Mouse (Mus musculus) lung, embryonic 16.5 days (tissue): ENCODE results near the gene Pdlim5. TPM values are rescaled to one million over a fixed set of nuclear protein-coding genes. Genes with fewer than 3 reads are reported as not detected.
A peak's percentile ranks its signal among the peaks of the same experiment; 100 is the strongest.

ENCODE experiments used
- ATAC-seq: fragments of 200-750 bp; cut with Nextera tagmentation; 2 replicates; pipeline ENCODE4 v1.8.0; 2017; ENCODE audit warnings: low read depth, mild to moderate bottlenecking, moderate library complexity
- H3K27ac ChIP-seq: fragments of 300-500 bp; sonication (generic); 2 replicates; pipeline ENCODE4 v1.5.1; 2014; ENCODE audit warnings: mild to moderate bottlenecking, control low read depth, low read length
- H3K27me3 ChIP-seq: fragments of 300-500 bp; sonication (generic); 2 replicates; pipeline ENCODE4 v1.6.1; 2014; ENCODE audit warnings: low read depth, low read length, mixed read lengths; ENCODE audit not compliant: control insufficient read depth, insufficient read depth
- H3K36me3 ChIP-seq: fragments of 300-500 bp; sonication (generic); 2 replicates; pipeline ENCODE4 v1.6.1; 2014; ENCODE audit warnings: low read length; ENCODE audit not compliant: control insufficient read depth, insufficient read depth
- H3K4me1 ChIP-seq: fragments of 300-500 bp; sonication (generic); replicated peaks from 2 replicates; pipeline ENCODE4 v1.6.1; 2014; ENCODE audit warnings: low read length, mixed read lengths; ENCODE audit not compliant: control insufficient read depth, insufficient read depth
- H3K4me2 ChIP-seq: fragments of 300-500 bp; sonication (generic); 2 replicates; pipeline ENCODE4 v1.6.1; 2014; ENCODE audit warnings: low read depth, low read length, control low read depth
- H3K4me3 ChIP-seq: fragments of 300-500 bp; sonication (generic); 2 replicates; pipeline ENCODE4 v1.5.1; 2014; ENCODE audit warnings: mild to moderate bottlenecking, low read length, control low read depth
- H3K9ac ChIP-seq: fragments of 300-500 bp; sonication (generic); 2 replicates; pipeline ENCODE4 v1.6.1; 2014; ENCODE audit warnings: low read length, control low read depth
- H3K9me3 ChIP-seq: fragments of 300-500 bp; sonication (generic); 2 replicates; pipeline ENCODE4 v1.6.1; 2016; ENCODE audit warnings: low read length; ENCODE audit not compliant: control insufficient read depth
- WGBS: fragments of 180-500 bp; shearing (Covaris S2); extraction: QIAGEN DNeasy Blood & Tissue Kit; methylation state at CpG from one replicate; pipeline ENCODE4 v1.1.7; 2014; 5-methylcytosine and 5-hydroxymethylcytosine counted together
- polyA plus RNA-seq: library from polyadenylated mRNA; unstranded; fragments of >200 nt; fragmentation: Nextera tagmentation; extraction: Ambion mirVana; gene quantifications from 2 replicates; pipeline ENCODE4 v1.2.1, GENCODE M21; 2015

The Pdlim5 gene
- polyA plus RNA-seq, 1 experiment from 2014 or later = 28.3 TPM

GRCm38 (mm10) chr3:142280366-142281092, 115.0 kb downstream of the Pdlim5 start:
- ATAC-seq = peak; percentile 15; the same call in 1 of the 2 replicates
- no peaks in the 10 kb centered on the region for H3K36me3 ChIP-seq

DNA sequence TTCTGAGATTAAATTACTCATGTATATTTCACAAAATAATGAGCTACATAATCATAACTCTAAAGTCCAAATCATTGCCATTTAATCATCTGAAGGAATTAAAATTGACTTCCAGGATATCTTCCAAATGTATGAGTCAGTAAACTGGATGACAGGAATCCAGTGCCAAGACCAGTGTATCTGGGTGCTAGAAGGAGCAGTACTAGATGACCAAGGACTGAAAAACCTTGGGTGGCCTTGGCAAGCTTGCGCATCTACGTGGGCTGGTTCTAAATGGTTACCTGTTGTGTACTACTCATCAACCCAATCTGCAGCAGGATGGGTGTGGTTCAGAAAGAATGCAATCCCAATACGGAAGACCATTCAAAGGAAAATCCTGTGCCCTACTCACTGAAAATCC, 116.5 kb downstream of the Pdlim5 start:
- Histone ChIP-seq H3K27ac (no peak overlapping the region), H3K4me2 (no peak overlapping the region), H3K4me1 (no peaks in the 10 kb centered on the region; the same call in 1 of the 2 replicates), H3K4me3 (no peak overlapping the region), H3K9me3 (no peaks in the 10 kb centered on the region), H3K27me3 (no peaks in the 10 kb centered on the region), H3K36me3 (no peaks in the 10 kb centered on the region), H3K9ac (no peak overlapping the region)
- no peak for ATAC-seq
- WGBS = 91% methylated on average over 3 of the region's 3 CpGs

More at GRCm38 (mm10) chr3:142280366-142281092, 115.0 kb downstream of the Pdlim5 start:
- Histone ChIP-seq H3K4me1 (no peaks in the 10 kb centered on the region; the same call in 1 of the 2 replicates), H3K4me2 (no peak overlapping the region), H3K9ac (no peak overlapping the region), H3K27me3 (no peaks in the 10 kb centered on the region), H3K9me3 (no peaks in the 10 kb centered on the region), H3K27ac (no peak overlapping the region), H3K4me3 (no peak overlapping the region)
- 48% methylated on average over 6 of the region's 6 CpGs for WGBS

DNA sequence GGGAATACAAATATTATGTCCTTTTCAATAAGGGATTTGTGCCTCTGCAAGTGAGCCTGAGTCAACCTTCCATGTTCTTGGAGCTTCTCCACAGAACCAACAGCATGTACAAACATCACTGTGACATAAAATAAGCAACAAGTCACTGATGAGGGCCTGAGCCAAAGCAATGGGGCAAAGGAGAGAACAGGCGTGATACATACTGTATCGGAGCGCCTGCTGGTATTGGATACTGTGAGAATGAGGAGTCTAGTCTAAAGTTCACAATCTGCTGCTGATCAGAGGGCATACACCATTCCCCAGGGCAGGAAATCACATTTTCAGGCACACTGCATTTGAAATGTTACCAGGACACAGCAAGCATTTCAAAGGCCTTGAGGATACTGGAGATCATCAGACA, 119.0 kb downstream of the Pdlim5 start:
- H3K9ac ChIP-seq = no peak overlapping the region
- no peaks in the 10 kb centered on the region for H3K36me3 ChIP-seq
- ATAC-seq = no peak
- WGBS = 70% methylated on average over 3 of the region's 3 CpGs
- H3K4me2 ChIP-seq = no peak overlapping the region
- H3K27ac ChIP-seq = no peak overlapping the region
- H3K27me3 ChIP-seq = no peaks in the 10 kb centered on the region
- no peak overlapping the region for H3K4me3 ChIP-seq
- H3K4me1 ChIP-seq = no peaks in the 10 kb centered on the region; the same call in 1 of the 2 replicates
- H3K9me3 ChIP-seq = no peaks in the 10 kb centered on the region

DNA sequence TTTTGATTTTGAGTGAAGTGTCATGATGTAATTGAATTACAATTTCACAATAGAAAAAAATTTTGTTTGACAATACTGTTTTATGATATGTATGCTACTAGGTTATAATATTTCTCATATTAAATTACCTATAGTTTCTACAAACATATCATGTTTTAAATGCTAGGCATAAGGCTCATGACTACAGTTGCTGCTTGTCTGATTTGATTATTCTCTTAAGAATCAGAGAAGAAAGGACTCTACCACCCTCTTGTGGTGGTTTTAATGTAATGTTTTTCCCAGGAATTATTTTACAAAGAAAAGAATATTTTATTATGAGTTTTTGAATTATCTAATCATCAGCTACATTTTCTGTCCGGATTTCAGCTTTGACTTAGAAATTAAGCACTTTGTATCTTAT, 120.5 kb downstream of the Pdlim5 start:
- no peaks in the 10 kb centered on the region for H3K27me3 ChIP-seq
- no peak overlapping the region for H3K4me3 ChIP-seq
- H3K4me1 ChIP-seq = no peaks in the 10 kb centered on the region; the same call in 1 of the 2 replicates
- WGBS = 8% methylated on average over 1 of the region's 1 CpGs
- H3K9ac ChIP-seq = no peak overlapping the region
- H3K4me2 ChIP-seq = no peak overlapping the region
- no peak overlapping the region for H3K27ac ChIP-seq
- no peaks in the 10 kb centered on the region for H3K36me3 ChIP-seq
- no peak for ATAC-seq
- H3K9me3 ChIP-seq = no peaks in the 10 kb centered on the region

DNA sequence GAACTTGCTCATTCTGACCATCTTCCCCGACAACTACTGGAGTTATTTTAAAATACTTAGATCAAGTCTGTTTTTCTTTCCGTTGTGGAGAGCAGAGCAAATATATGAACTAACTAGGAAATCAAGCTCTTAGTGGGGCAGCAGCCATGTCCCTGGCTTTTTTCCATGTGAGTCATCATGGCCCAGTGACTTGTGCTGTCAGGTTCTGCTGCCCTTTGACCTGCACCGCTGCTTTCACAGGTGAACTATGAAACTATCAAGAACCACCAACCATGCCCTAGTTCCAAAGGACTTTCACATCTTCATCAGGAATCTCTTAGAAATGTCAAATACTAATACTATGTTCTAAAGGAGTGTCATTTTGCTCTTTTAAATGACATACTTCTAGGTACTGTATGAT, 121.0 kb downstream of the Pdlim5 start:
- no peak for ATAC-seq
- no peaks in the 10 kb centered on the region for H3K36me3 ChIP-seq
- no peak overlapping the region for H3K4me2 ChIP-seq
- H3K9ac ChIP-seq = no peak overlapping the region
- H3K27me3 ChIP-seq = no peaks in the 10 kb centered on the region
- H3K9me3 ChIP-seq = no peaks in the 10 kb centered on the region
- H3K4me1 ChIP-seq = no peaks in the 10 kb centered on the region; the same call in 1 of the 2 replicates
- 66% methylated on average over 3 of the region's 3 CpGs for WGBS
- no peak overlapping the region for H3K4me3 ChIP-seq
- no peak overlapping the region for H3K27ac ChIP-seq

- H3K4me3 ChIP-seq = no peak overlapping the region
- H3K36me3 ChIP-seq = no peaks in the 10 kb centered on the region
- H3K9ac ChIP-seq = no peak overlapping the region
- H3K4me2 ChIP-seq = no peak overlapping the region
- no peaks in the 10 kb centered on the region for H3K27me3 ChIP-seq
- H3K27ac ChIP-seq = no peak overlapping the region
- H3K4me1 ChIP-seq = no peaks in the 10 kb centered on the region
- ATAC-seq = no peak
- no peaks in the 10 kb centered on the region for H3K9me3 ChIP-seq
- 76% methylated on average over 6 of the region's 6 CpGs for WGBS
Observed at GRCm38 (mm10) chr3:142273265-142273664, 122.2 kb downstream of the Pdlim5 start.

- 50% methylated on average over 2 of the region's 2 CpGs for WGBS
- no peak overlapping the region for H3K4me3 ChIP-seq
- H3K9ac ChIP-seq = no peak overlapping the region
- ATAC-seq = no peak
- H3K27ac ChIP-seq = no peak overlapping the region
- no peak overlapping the region for H3K4me2 ChIP-seq
- H3K36me3 ChIP-seq = no peaks in the 10 kb centered on the region
- no peaks in the 10 kb centered on the region for H3K9me3 ChIP-seq
- no peaks in the 10 kb centered on the region for H3K4me1 ChIP-seq
- no peaks in the 10 kb centered on the region for H3K27me3 ChIP-seq
Observed at GRCm38 (mm10) chr3:142256371-142256770, 139.1 kb downstream of the Pdlim5 start.

DNA sequence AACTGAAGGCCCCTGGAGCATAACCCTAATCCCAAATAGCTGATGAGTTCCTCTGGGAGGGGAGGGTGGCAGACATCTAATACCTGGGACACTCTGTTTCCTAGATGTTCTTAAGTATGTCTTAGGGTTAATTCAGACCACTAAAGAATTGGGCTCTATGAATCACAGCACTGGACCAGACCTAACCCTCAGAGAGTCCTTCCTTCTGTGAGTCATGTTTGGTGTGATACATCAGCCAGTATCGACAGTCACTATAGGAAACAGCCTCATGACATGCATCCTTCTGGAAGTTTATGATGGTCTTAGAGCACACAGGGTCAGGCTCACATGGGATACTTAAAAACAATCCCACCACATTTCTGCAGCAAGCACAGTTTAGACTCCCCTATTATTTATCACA, 143.4 kb downstream of the Pdlim5 start:
- Histone ChIP-seq H3K9ac (no peak overlapping the region), H3K4me2 (no peak overlapping the region), H3K9me3 (no peaks in the 10 kb centered on the region), H3K27me3 (no peaks in the 10 kb centered on the region), H3K36me3 (no peaks in the 10 kb centered on the region), H3K4me1 (no peaks in the 10 kb centered on the region), H3K4me3 (no peak overlapping the region), H3K27ac (no peak overlapping the region)
- no peak for ATAC-seq
- 85% methylated on average over 1 of the region's 1 CpGs for WGBS

GRCm38 (mm10) chr3:142249458-142249857, 146.0 kb downstream of the Pdlim5 start:
- H3K27me3 ChIP-seq = no peaks in the 10 kb centered on the region
- H3K27ac ChIP-seq = no peak overlapping the region
- no peak for ATAC-seq
- H3K9ac ChIP-seq = no peak overlapping the region
- H3K9me3 ChIP-seq = no peaks in the 10 kb centered on the region
- H3K4me1 ChIP-seq = no peaks in the 10 kb centered on the region
- no peaks in the 10 kb centered on the region for H3K36me3 ChIP-seq
- H3K4me3 ChIP-seq = no peak overlapping the region
- WGBS = 75% methylated on average over 2 of the region's 2 CpGs
- no peak overlapping the region for H3K4me2 ChIP-seq
